Mouse (Mus musculus): ENCODE measurements around the gene Klhl41.

DNA sequence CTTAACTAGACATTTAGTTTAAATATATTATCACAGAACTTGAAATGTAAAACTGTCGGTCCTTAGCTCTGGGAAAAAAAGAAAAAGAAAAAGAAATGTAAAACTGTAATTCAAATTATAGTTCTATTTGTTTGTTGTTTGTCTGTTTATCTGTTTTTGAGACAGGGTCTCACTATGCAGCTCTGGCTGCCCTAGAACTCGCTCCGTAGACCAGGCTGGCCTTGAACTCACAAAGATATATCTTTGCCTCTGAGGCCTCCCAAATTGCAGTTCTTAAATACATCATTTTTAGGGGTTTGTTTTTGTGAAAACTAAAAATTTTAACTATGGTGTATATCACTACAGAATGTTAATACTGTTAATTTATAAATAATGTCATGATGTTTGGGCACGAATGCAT, 2.3 kb upstream of the Klhl41 start:
- TF ChIP-seq POLR2A (IDR thresholded peaks at IDR 0.05; ENCODE audit: borderline replicate concordance, low read depth, low read length) (no peak), CTCF (IDR thresholded peaks at IDR 0.05; ENCODE audit: low read depth, low read length) (no peak)
